Mouse (Mus musculus) G1E (cell line): ENCODE results near the gene Clec2i. TPM values are rescaled to one million over a fixed set of nuclear protein-coding genes. Genes with fewer than 3 reads are reported as not detected.

Experiments
- ATAC-seq: 2 replicates; pipeline ENCODE4 v1.8.0; 2016; ENCODE audit warnings: mild to moderate bottlenecking; ENCODE audit not compliant: insufficient number of reproducible peaks, poor library complexity, low FRiP score, severe bottlenecking; ENCODE audit errors: extremely low read depth
- DNase-seq: peaks from one replicate; pipeline ENCODE4 v3.0.0; 2012; ENCODE audit warnings: low spot score
- H3K27me3 ChIP-seq: 2 replicates; pipeline ENCODE4 v1.6.1; 2012; ENCODE audit warnings: mild to moderate bottlenecking, low read length, inconsistent platforms; ENCODE audit not compliant: insufficient read depth
- H3K36me3 ChIP-seq: replicated peaks from 2 replicates; pipeline ENCODE3; 2012; ENCODE audit warnings: mild to moderate bottlenecking, inconsistent platforms
- H3K4me1 ChIP-seq: 2 replicates; pipeline ENCODE4 v1.6.1; 2012; ENCODE audit warnings: low read depth, low read length, inconsistent platforms, mixed read lengths; ENCODE audit not compliant: insufficient read depth
- H3K4me3 ChIP-seq: 2 replicates; pipeline ENCODE4 v1.5.1; 2012; ENCODE audit warnings: low read depth, mild to moderate bottlenecking, inconsistent platforms, low read length, moderate library complexity, mixed read lengths
- H3K9me3 ChIP-seq: replicated peaks from 2 replicates; pipeline ENCODE4 v1.6.1; 2012; ENCODE audit warnings: inconsistent platforms
- CTCF ChIP-seq: IDR thresholded peaks from 2 replicates; pipeline ENCODE4 v1.5.1; 2012; ENCODE audit warnings: low read depth, low read length, inconsistent platforms, mixed read lengths
- GATA1 ChIP-seq: IDR thresholded peaks from 2 replicates; pipeline ENCODE4 v1.6.1; 2012; ENCODE audit warnings: borderline replicate concordance, low read length, inconsistent platforms, mixed read lengths
- GATA2 ChIP-seq: IDR thresholded peaks from 2 replicates; pipeline ENCODE4 v1.6.1; 2012; ENCODE audit warnings: low read depth, low read length, inconsistent platforms, borderline replicate concordance
- POLR2AphosphoS5 ChIP-seq: IDR thresholded peaks from 2 replicates; pipeline ENCODE4 v1.6.1; 2012; ENCODE audit warnings: low read depth, low read length, inconsistent platforms; ENCODE audit not compliant: insufficient replicate concordance
- TAL1 ChIP-seq: conservative IDR thresholded peaks from 2 replicates; pipeline ENCODE4 v1.6.1; 2012; ENCODE audit warnings: low read depth, low read length, inconsistent platforms, mixed read lengths
- polyA plus RNA-seq: library from polyadenylated mRNA; stranded (reverse); fragments of >175 nt; gene quantifications from 2 replicates; pipeline ENCODE4 v1.2.3, GENCODE M21; 2012
- total RNA-seq, 2 experiments: library from RNA; stranded (forward) in 1 of 2; stranded (reverse) in 1 of 2; fragments of 200-1000 nt in 1 of 2; fragments of >200 nt in 1 of 2; fragmentation: Nextera tagmentation in 1 of 2; gene quantifications; 2 replicates each; pipeline ENCODE4 v1.2.3; 2014 to 2017

Clec2i gene
- total and polyA plus RNA-seq, 3 experiments, result 0.05 TPM; not detected in 2

DNA sequence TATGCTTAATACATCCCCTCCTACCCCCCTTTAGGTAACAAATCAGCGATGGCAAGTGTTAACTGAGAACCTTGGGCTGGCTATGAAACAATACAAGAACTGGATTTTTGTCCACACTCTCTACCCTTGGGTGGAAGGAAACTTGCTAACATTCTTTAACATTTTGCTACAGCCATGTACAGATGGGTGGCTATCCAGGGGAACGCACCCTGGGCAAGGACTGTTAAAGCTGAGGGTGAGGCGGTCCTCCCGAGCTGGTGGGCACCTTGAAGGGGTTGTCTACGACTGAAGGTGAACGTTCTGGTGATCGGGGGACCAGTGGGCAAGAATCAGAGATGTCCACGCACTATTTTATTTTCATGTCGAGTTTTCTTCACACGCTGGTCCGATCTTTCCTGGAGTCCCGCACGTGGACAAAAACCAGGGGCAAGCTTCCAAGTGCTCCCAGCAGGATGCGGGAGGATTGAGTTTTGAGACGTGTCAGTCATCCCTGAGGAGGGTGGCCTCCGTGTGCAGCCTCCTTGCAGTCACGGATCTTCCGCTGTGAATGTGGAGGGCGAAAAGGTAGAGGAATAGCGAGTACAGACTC lies 44.9 kb upstream of the Clec2i start:
- Histone ChIP-seq H3K9me3 (peaks cover 55% of the 10 kb centered on the region), H3K4me3 (peak overlapping the region; percentile 66), H3K4me1 (peaks cover 9% of the 10 kb centered on the region), H3K27me3 (peaks cover 3% of the 10 kb centered on the region; the same call in 1 of the 2 replicates), H3K36me3 (no peaks in the 10 kb centered on the region)
- DNase-seq (no peak), ATAC-seq (no peak)
- TF ChIP-seq POLR2AphosphoS5 (no peak), CTCF (no peak), GATA2 (no peak), TAL1 (no peak), GATA1 (no peak)

- TF ChIP-seq TAL1 (no peak), POLR2AphosphoS5 (no peak), GATA2 (no peak), GATA1 (no peak), CTCF (no peak)
- peaks cover 3% of the 10 kb centered on the region; the same call in 1 of the 2 replicates for H3K27me3 ChIP-seq
- H3K4me3 ChIP-seq, result peak overlapping the region; percentile 66
- peak; percentile 11; the same call in 1 of the 2 replicates for ATAC-seq
- H3K36me3 ChIP-seq, result no peaks in the 10 kb centered on the region
- peak; percentile 4 for DNase-seq
- H3K9me3 ChIP-seq, result peaks cover 55% of the 10 kb centered on the region
- H3K4me1 ChIP-seq, result peaks cover 9% of the 10 kb centered on the region
Measured at GRCm38 (mm10) chr6:128842945-128843478, 44.4 kb upstream of the Clec2i start.

DNA sequence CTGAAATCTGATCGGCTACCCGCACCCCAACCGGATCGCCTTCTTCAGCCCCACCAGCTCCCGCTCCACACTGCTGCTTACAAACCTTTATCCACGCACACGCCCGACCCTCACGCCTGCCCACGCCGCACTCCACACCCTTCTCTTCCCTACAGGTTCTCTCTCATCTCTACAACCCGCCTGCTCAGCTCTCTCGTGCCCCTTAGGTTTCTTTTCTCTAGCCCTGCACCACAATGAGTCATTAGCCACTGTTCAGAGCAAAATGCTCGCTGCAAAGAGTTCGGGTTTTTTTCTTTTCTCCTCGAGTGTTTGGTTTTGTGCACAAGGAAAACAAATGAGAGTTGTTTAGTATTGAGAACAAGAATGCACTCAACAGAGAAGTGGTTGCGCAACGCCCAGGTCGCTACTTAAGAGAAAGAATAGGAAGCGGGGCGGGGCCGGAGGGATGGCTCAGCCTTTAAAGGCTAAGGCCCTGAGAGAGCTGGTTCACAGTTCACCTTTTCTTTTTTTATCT lies 43.9 kb upstream of the Clec2i start:
- no peak for DNase-seq
- Histone ChIP-seq H3K36me3 (no peaks in the 10 kb centered on the region), H3K27me3 (peaks cover 3% of the 10 kb centered on the region; the same call in 1 of the 2 replicates), H3K4me3 (peak overlapping the region; percentile 36; the same call in 1 of the 2 replicates), H3K9me3 (peaks cover 55% of the 10 kb centered on the region), H3K4me1 (peaks cover 9% of the 10 kb centered on the region)
- no peak for TF ChIP-seq GATA1
- TF ChIP-seq POLR2AphosphoS5, result no peak
- TF ChIP-seq TAL1, result no peak
- no peak; the same call in 1 of the 2 replicates for ATAC-seq

- Histone ChIP-seq H3K9me3 (peaks cover 52% of the 10 kb centered on the region), H3K4me3 (no peak overlapping the region), H3K4me1 (peaks cover 8% of the 10 kb centered on the region), H3K27me3 (peaks cover 3% of the 10 kb centered on the region; the same call in 1 of the 2 replicates), H3K36me3 (no peaks in the 10 kb centered on the region)
- no peak for ATAC-seq
- no peak for DNase-seq
- no peak for TF ChIP-seq GATA2
- no peak for TF ChIP-seq POLR2AphosphoS5
- TF ChIP-seq CTCF, result no peak
- no peak for TF ChIP-seq TAL1
- no peak for TF ChIP-seq GATA1
Measured at GRCm38 (mm10) chr6:128844131-128844530, 43.3 kb upstream of the Clec2i start.

- no peak for DNase-seq
- H3K36me3 ChIP-seq, result no peaks in the 10 kb centered on the region
- peaks cover 3% of the 10 kb centered on the region; the same call in 1 of the 2 replicates for H3K27me3 ChIP-seq
- H3K4me3 ChIP-seq, result no peak overlapping the region
- H3K9me3 ChIP-seq, result peaks cover 47% of the 10 kb centered on the region
- no peak for TF ChIP-seq GATA2
- no peak for TF ChIP-seq TAL1
- TF ChIP-seq POLR2AphosphoS5, result no peak
- TF ChIP-seq GATA1, result no peak
- TF ChIP-seq CTCF, result no peak
- peaks cover 3% of the 10 kb centered on the region; the same call in 1 of the 2 replicates for H3K4me1 ChIP-seq
- ATAC-seq, result no peak
Measured at GRCm38 (mm10) chr6:128844586-128845080, 42.8 kb upstream of the Clec2i start.

- DNase-seq (no peak), ATAC-seq (no peak)
- Histone ChIP-seq H3K4me1 (peaks cover 3% of the 10 kb centered on the region; the same call in 1 of the 2 replicates), H3K36me3 (no peaks in the 10 kb centered on the region), H3K4me3 (no peak overlapping the region), H3K9me3 (peaks cover 46% of the 10 kb centered on the region), H3K27me3 (peaks cover 3% of the 10 kb centered on the region; the same call in 1 of the 2 replicates)
- TF ChIP-seq GATA2, result no peak
- TF ChIP-seq POLR2AphosphoS5, result no peak
- TF ChIP-seq CTCF, result peak; percentile 48; the same call in 1 of the 2 replicates
- no peak for TF ChIP-seq TAL1
- TF ChIP-seq GATA1, result no peak
Measured at GRCm38 (mm10) chr6:128845319-128845979, 41.9 kb upstream of the Clec2i start.
